Mouse (Mus musculus): Measurements from ENCODE around the gene Plekhb2. TPM values are rescaled to one million over a fixed set of nuclear protein-coding genes. Genes with fewer than 3 reads are reported as not detected.

Plekhb2 gene
- total RNA-seq (2021) = 10 to 100 TPM; 44.6 to 53.4 TPM
- long read RNA-seq, experiment 1, transcript Plekhb2-201 (8 exons, 3,279 nt) = major isoform, 24 of 34 reads
- long read RNA-seq, experiment 1, partial matches to known transcripts = 9 of 34 reads
- long read RNA-seq, experiment 1, other reads (novel, unspliced or antisense) = 1 of 34 reads
- long read RNA-seq, experiment 2, transcript Plekhb2-201 (8 exons, 3,279 nt) = major isoform, 40 of 45 reads
- long read RNA-seq, experiment 2, partial matches to known transcripts = 4 of 45 reads
- long read RNA-seq, experiment 2, other reads (novel, unspliced or antisense) = 1 of 45 reads

DNA sequence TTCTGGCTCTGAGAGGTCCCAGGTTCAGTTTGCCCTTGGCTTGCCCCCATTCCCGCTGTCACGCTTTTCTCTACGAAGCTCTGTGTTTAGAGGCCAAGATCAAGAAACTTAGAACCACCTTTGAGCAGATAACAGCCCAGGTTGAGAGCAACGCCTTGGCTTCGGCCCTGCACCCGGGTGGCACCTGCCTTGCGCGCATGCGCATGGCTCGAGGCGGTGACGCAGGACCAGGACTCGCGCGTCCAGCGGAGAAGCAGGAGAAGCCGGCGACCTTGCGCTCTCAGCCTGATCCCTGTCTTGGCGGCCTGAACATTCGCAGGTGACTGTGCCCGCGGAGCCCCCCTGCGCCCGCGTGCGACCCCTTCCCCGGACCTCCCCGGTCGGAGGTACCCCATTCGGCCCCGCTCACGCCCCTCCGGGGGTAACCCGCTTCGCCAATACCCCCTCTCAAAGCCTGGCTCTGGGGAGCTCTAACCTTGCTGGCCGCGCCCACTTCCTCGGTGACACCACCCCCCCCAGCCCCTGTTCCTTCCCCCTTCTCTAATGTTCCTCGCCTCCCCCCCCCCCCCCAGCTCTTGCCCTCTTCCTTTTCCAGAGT, at the start of gene Plekhb2:
TSS of gene Plekhb2 (plus strand) at position 232 of the 598 bp plus-strand sequence.
- peak; percentile 77 to 78 for DNase-seq
- intact Hi-C loops (cut with DNase I) = loop anchor here (5.0 kb wide), 1 partner anchor 38 kb away; no protein-coding TSS in a partner anchor

DNA sequence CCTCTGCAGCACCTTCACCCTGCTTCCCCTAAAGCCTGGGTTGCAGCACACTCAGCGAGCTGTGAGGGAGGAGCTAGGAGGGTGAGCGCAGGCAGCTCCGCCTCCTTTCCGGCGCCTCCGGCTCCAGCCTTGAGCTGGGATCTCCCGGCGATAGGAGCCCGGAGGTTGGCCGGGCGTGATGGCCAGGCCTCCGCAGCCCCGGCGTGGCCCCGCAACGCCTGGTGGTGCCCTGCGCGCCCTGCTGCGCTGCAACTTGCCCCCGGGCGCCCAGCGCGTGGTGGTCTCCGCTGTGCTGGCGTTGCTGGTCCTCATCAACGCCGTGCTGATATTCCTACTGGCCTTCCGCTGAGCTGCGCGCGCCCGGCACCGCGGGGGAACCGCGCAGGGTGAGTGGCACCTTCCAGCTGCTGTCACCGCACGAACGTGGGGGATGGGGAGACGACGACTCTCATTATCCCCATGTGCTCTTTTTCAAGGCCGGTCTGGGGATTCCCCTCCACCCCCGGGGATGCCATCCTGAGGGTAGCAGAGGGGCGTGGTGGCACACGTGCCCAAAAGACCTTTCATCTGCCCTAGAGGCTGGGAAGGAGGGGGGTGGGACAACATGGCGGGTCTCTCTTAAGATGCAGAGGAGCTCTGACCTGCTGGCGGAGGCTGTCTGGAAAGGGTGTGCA, 48.0 kb upstream of the Plekhb2 start:
- DNase-seq = peak; percentile 25 to 47
- intact Hi-C loops (cut with DNase I) = no loop called here

DNA sequence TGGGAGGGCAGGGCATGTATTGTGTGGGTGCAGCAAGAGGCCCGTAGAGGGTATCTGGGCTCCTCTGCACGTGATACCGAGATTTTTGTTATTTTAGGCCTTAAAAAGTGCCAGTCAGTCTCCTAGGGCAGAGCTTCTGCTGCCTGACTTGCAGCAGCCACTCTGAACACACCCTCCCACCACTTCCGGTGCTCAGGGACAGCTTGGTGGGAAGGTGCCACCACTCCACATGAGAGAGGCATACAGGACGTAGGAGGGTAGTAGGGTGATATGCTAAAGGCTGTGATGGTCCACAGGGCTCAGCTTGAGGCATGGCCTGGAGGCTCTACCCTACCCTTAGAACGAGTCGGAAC, 47.5 kb upstream of the Plekhb2 start:
- no peak for DNase-seq
- intact Hi-C loops (cut with DNase I) = no loop called here

DNA sequence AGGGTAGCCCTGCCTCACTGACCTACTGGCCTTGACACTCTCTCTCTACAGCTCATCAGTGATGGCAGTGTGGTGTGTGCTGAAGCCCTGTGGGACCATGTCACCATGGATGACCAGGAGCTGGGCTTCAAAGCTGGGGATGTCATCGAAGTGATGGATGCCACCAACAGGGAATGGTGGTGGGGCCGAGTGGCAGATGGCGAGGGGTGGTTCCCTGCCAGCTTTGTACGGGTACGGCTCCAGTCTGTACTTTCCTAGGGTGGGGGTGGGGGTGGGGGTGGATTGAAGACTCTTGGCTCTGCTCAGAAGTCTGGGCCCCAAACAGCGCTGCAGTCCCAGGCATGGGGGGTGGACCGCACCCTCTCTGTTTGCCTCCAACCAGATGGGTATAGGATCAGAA, 44.9 kb upstream of the Plekhb2 start:
- intact Hi-C loops (cut with DNase I) = no loop called here
- DNase-seq = no peak

DNA sequence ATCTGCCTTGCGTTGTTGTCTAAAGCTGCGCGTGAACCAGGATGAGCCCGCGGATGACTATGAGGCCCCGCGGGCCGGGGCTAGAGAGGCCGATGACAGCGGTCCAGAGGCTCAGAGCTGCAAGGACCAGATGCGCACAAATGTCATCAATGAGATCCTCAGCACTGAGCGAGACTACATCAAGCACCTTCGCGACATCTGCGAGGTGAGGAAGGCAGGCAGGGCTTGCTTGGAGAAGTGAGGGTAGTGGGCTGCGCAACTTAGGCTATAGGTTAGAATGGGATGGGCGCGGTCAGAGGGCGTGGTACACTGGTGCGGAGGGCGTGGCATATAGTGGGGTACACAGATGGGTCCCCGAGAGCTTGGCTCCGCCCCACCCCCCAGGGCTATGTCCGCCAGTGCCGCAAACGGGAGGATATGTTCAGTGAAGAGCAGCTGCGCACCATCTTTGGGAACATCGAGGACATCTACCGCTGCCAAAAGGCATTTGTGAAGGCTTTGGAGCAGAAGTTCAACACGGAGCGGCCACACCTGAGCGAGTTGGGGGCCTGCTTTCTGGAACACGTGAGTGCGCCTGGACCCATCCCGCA, 43.8 kb upstream of the Plekhb2 start:
- intact Hi-C loops (cut with DNase I) = no loop called here

DNA sequence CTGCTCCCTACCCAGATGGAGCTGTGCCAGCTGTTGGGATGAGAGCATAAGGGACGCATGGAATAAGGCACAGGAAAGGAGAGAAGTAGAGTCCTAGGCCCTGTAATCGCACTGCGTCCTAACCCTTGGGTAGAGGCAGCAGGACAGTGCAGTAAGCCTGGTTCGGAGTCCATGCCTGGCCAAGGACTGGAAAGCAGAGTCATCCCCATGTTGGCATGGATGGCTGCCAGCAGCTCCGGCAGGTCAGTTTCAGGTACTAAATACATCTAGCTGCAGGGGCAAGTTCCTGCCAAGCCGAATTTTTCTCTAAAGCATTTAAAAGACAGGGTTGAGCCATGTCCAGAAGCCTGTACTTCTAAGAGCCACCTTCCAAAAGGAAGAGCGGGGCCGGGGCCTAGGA, 41.3 kb upstream of the Plekhb2 start:
- DNase-seq = no peak
- intact Hi-C loops (cut with DNase I) = no loop called here

More for the DNA sequence above, 43.8 kb upstream of the Plekhb2 start:
- no peak for DNase-seq

DNA sequence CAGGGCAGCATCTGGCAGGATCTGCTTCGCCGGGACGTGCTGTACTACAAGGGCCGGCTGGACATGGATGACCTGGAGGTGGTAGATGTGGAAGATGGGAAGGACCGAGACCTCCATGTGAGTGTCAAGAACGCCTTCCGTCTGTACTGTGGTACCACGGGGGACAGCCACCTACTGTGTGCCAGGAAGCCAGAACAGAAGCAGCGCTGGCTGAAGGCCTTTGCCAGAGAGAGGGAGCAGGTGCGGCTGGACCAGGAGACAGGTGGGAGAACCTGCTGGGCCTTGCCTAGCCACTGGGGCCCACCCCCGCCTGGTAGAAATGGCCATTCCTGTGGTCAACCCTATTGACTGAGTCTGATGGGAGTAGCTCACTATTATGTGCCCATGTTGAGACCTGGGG, 39.5 kb upstream of the Plekhb2 start:
- no peak for DNase-seq
- intact Hi-C loops (cut with DNase I) = loop anchor here (5.0 kb wide), 1 partner anchor 42 kb away; no protein-coding TSS in a partner anchor

DNA sequence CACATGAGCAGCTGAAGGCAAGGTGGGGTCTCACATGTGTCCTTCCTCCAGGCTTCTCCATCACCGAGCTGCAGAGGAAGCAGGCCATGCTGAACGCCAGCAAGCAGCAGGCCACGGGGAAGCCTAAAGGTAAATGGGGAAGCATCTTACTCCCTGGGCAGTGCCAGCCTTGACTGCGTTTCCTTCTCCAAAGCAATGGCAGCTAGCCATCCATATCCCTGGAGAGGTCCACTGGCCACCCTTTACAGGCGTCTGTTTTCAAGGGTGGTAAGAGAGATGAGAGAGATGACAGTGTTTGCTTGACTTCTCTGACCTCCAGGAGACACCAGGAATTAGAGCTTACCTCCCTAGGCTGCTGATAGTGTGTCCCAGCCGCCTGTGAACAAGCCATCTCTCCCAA, 38.7 kb upstream of the Plekhb2 start:
- intact Hi-C loops (cut with DNase I) = loop anchor here (5.0 kb wide), 1 partner anchor 41 kb away; no protein-coding TSS in a partner anchor
- no peak for DNase-seq

DNA sequence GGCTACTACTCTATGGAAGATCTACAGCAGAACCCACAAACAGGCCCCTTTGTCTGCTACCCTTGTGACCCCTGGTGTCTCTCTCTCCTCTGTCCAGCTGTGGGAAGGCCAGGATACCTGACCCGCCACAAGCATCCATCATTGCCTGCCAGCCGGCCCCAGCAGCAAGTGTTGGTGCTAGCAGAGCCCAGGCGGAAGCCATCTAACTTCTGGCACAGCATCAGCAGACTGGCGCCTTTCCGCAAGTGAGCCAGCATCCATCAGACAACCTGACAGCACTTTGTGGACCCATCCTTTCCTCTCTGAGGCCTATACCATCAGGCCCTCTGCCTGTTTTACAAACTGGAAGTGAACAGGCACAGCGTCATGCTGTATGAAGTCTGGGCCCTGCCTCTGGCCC, 38.2 kb upstream of the Plekhb2 start:
- intact Hi-C loops (cut with DNase I) = loop anchor here (5.0 kb wide), 1 partner anchor 41 kb away; no protein-coding TSS in a partner anchor
- no peak for DNase-seq

DNA sequence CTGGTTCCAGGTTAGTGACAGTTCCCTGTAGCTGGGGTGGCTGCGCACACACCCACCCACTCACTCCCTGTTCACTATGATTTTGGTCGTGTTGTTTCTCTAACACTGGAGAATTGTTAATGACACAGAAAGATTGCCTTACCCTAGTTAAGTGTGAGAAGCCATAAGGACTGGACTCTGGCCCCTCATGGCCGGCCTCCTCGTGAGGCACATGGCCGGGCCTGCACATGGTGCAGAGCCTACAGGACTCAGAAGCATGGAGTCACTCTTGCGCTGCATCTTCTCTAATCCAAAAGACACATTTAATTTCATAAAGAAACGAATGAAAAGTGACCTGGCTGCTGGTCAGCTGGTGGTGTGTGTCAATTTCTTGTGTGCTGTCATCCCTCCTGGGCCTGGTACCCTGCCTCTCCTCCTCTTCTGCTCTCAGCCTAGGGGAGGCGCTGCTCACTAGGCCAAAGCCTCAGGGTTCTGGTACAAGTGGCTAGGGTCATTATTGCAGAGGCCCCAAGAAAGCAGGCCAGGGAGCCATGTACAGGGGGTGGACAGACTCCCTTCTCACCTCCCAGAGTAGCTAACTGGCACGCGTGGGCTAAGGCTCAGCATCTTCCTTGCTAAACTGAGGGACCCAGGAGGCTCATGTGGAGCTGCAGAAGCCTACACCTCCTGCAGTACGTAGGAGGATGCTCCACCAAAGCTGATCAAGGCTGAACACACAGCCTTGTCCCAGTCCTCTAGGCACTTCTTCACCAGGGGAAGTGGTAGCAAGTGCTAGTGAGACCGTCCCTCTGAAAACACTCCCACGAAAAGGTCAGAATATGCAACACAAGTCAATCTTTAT, 37.1 kb upstream of the Plekhb2 start:
- DNase-seq = no peak
- intact Hi-C loops (cut with DNase I) = loop anchor here (5.0 kb wide), 1 partner anchor 40 kb away; no protein-coding TSS in a partner anchor

DNA sequence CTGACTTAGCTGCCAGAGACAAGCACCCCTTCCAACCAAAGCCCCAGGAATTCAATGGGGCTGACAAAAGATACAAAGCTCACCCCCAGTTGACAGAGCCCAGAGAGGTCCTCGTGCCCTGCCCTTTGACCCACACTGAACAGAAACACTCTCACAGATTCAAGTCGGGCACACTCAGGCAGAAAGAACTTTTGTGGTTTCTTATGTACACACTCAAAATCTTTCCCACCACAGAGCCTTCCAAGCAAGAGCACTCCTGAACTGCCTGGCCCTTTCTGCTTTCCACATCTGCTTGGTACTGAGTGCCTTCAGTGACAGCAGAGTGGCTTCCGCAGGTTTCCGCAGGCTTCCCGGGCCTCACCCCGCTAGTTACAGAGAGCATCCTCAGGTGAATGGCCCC, 33.9 kb upstream of the Plekhb2 start:
- no peak for DNase-seq
- intact Hi-C loops (cut with DNase I) = no loop called here

DNA sequence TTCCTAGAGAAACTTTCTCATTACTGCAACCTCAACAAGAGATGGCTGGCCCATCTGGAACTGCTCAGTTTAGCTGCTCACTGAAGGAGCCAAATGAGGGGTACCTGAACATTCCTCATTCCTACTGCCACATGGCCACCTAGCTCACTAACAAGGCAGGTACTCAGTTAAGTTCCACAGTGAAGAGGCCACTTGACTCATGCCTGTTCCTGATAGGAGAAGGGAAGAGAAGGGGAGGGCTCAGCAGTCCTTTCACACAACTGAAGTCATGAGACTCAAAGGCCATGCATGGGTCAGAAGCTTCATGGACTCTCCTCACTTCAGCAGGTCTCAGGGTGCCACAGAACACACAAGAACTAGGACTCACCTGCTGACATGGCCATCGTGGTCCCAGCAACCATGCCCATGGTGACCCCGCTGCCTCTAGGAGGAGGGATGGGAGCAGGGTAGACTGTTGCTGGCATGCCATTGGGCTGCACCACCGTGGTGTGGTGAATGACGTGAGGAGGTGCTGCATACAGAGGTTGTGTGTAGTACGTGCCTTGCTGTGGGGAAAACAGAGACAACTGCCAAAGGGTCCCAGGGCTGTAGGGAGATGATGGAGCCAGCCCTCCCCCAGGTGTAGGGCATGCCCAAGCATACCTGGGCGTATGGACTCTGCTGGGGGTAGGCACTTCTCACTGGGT, 30.4 kb upstream of the Plekhb2 start:
- intact Hi-C loops (cut with DNase I) = no loop called here

DNA sequence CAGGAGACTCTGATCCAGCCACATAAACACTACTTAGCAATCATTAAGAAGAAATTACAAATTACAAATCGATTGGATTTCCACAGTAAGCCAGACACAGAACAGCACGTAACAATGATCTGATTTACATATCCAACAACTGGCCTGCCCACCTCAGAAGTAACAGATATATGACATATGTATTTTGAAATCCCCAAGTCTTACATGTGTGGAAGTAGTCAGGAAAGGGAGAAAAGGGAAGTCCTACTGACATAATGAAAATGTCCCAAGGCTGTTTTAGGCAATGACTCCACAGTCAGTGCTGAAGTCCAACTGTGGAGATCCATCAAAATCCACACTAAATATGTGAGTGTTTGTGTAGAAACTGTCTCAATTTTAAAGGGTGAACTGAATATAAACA, 28.4 kb upstream of the Plekhb2 start:
- intact Hi-C loops (cut with DNase I) = no loop called here
- no peak for DNase-seq

More for the DNA sequence above, 30.4 kb upstream of the Plekhb2 start:
- DNase-seq = no peak

DNA sequence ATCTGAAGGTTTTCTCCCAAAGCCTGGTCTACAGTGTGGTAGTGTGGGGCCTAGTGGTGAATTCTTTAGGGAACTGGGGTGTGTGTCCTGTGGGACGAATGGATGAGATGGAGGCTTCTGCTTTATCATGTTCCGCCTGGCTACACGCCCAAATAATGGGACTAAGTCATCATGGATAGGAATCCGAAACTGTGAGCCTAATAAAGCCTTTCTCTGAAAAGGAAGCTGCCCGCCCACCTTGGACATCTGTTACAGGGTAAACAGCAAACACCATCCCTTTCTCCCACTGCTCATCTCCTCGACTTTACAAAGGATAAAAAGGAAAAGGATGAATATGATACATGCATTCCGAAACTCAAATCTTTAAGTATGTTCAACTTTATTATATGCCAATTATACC, 27.8 kb upstream of the Plekhb2 start:
- intact Hi-C loops (cut with DNase I) = no loop called here
- DNase-seq = no peak

DNA sequence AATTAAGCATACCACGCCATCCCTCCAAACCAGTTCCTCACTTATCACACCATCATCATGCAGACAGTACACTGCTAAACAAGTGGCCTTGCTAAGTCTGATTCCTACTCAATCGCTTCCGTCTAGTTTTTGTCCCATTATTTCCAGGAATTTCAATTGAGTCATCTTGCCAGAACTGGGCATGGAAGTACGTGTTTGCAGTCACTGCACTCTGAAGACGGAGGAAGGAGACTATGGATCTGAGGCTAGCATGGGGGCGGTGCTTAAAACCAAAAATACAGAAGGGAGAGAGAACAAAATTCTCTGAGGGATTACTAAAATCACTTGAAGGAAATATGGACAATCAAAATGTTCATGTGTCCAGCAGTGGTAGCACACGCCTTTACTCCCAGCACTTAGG, 27.0 kb upstream of the Plekhb2 start:
- intact Hi-C loops (cut with DNase I) = no loop called here

DNA sequence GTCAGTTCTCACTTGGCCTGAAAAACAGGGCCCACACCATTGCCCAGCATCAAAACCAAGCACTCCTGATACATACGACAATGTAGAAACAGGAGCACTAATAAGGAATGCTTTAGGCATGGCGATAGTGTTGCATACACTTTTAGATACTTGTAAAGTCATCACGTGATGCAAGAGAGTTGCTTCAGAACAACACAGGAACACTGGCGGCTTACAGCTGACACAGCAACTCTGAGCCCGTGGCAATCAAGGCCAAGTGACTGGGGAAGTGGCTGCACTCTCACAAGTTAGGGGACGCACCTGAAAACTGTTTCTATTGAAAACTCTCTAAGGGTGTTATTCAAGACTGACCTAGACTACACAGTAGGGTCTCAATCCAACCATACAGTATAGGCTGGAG, 26.4 kb upstream of the Plekhb2 start:
- DNase-seq = no peak
- intact Hi-C loops (cut with DNase I) = no loop called here

More for the DNA sequence above, 27.0 kb upstream of the Plekhb2 start:
- no peak for DNase-seq

DNA sequence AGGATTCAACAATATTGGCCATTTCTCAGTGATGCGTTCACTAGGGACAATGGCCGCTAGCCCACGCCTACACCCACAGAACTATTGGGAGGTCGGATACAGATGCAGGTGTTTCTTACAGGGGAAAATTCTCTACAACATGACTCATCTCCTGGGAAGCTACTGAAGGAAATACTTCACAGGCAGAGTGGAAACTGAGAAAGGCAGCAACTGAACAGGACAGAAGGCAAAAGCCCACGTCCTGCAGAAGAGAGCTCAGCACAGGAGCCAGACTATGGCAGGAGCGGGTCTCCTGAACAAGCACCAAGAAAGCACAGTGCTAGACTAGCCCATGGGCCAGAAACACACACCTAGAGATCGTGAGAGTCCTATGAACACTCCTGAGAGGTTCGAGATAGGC, 25.6 kb upstream of the Plekhb2 start:
- DNase-seq = no peak
- intact Hi-C loops (cut with DNase I) = no loop called here

DNA sequence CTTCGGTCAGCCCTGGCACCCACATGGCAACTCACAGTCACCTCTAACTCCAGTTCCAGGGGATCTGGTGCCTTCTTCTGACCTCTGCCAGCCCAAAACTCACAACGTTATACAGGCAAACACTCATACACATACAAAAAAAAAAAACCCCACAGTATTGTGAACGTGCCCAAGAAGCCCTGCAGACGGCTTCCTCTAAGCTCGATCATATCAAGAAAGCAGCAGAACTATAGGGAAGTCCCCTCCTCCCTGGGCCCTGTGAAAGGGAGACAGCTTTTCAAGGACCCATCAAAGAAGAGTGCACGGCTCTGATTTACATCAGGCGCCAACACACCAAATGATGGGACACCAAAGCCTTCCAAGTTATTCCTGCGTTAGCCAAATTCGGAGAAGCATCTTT, 23.9 kb upstream of the Plekhb2 start:
- DNase-seq = no peak
- intact Hi-C loops (cut with DNase I) = no loop called here

DNA sequence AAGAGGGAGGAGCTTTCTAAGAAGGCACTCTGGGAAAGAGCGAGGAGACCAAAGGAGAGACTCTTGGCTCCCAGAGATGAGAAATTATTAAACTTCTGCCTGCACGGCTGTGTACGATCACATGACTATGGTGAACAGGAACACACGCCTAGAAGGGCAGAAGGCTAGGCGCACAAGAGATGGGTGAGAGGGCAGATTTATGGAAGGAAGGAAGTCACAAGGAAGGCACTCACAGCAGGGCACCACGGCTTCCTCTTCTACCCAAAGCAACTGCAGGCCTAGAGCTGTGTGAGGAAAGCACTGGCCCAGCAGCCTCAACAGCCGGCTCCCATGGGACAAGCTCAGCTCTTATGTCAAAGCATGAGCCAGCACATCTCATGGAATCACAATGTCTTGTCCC, 21.9 kb upstream of the Plekhb2 start:
- peak in 1 of 2 experiments; percentile 33 for DNase-seq
- intact Hi-C loops (cut with DNase I) = no loop called here

Data from gastrocnemius, postnatal 36 days (tissue).